ENCODE assay signal across 8 mouse cellular contexts in genomic region chr2:130635847-130636246, GRCm38 (mm10). TPM values are rescaled to one million over a fixed set of nuclear protein-coding genes. Genes with fewer than 3 reads are reported as not detected.
A peak's percentile ranks its signal among the peaks of the same experiment; 100 is the strongest.
DNase-seq lines count a peak whose midpoint lies in the region; ATAC-seq lines count a peak whose summit lies in the region.

No protein-coding gene starts in this region.

- peaks cover 72% of the 10 kb centered on the region for H3K27me3 ChIP-seq in forebrain, embryonic 12.5 days
- peaks cover 54% of the 10 kb centered on the region for H3K27me3 ChIP-seq in limb, embryonic 15.5 days

- no peak overlapping the region for H3K4me3 ChIP-seq in forebrain, embryonic 12.5 days (replicated peaks)
- peak overlapping the region; percentile 40; the same call in 1 of the 2 replicates for H3K4me3 ChIP-seq in limb, embryonic 15.5 days

- no peak overlapping the region; the same call in 1 of the 2 replicates for H3K9ac ChIP-seq in forebrain, embryonic 12.5 days
- no peak overlapping the region for H3K9ac ChIP-seq in limb, embryonic 15.5 days

- no peaks in the 10 kb centered on the region for H3K9me3 ChIP-seq in forebrain, embryonic 12.5 days
- H3K9me3 ChIP-seq in limb, embryonic 15.5 days, result no peaks in the 10 kb centered on the region

- no peak overlapping the region for H3K27ac ChIP-seq in forebrain, embryonic 12.5 days
- no peak overlapping the region for H3K27ac ChIP-seq in limb, embryonic 15.5 days

- peaks cover 40% of the 10 kb centered on the region for H3K4me1 ChIP-seq in forebrain, embryonic 12.5 days
- H3K4me1 ChIP-seq in limb, embryonic 15.5 days, result peaks cover 24% of the 10 kb centered on the region

- peak overlapping the region; percentile 59; the same call in 1 of the 2 replicates for H3K4me2 ChIP-seq in forebrain, embryonic 12.5 days
- peak overlapping the region; percentile 84 for H3K4me2 ChIP-seq in limb, embryonic 15.5 days

- no peaks in the 10 kb centered on the region for H3K36me3 ChIP-seq in forebrain, embryonic 12.5 days (replicated peaks)
- H3K36me3 ChIP-seq in limb, embryonic 15.5 days, result no peaks in the 10 kb centered on the region

- whole genome bisulfite sequencing in forebrain, embryonic 12.5 days, result 19% methylated on average over 21 of the region's 21 CpGs
- 23% methylated on average over 21 of the region's 21 CpGs for WGBS in limb, embryonic 15.5 days

- peak; percentile 24 for DNase-seq in kidney, adult 18-20 months
- DNase-seq in kidney, adult 11 months, result no peak
- DNase-seq in ZHBTc4 (ENCODE audit: low read depth, low spot score), result peak; percentile 65
- peak; percentile 70 to 81 for DNase-seq in thymus, adult 18-20 months
- DNase-seq in layer of hippocampus, adult 18-20 months (ENCODE audit: low spot score in 2 of 2), result no peak
- DNase-seq in right cerebral cortex, postnatal 36 days (ENCODE audit: low spot score in 2 of 2), result no peak

- ATAC-seq in forebrain, embryonic 12.5 days (ENCODE audit: low FRiP score), result no peak
- ATAC-seq in limb, embryonic 15.5 days (ENCODE audit: insufficient number of reproducible peaks, low FRiP score, low TSS enrichment, low read depth), result no peak

RNA-seq across cellular contexts. Expression of gene Ubox5, which starts 6.0 kb away (rescaled TPM):
- polyA plus RNA-seq in forebrain, embryonic 12.5 days (2016; fragmentation: Nextera tagmentation; extraction: Ambion mirVana), result 13.1 and 16.9 TPM in 2 replicates
- polyA plus RNA-seq in limb, embryonic 15.5 days (2015; fragmentation: Nextera tagmentation; extraction: Ambion mirVana), result 10.8 and 11.0 TPM in 2 replicates
- total RNA-seq in layer of hippocampus, adult 18-20 months (2021), result 10 to 100 TPM in 1 of 2 experiments, 1 to 10 TPM in 1; 9.3 to 11.2 TPM

RNA-seq across cellular contexts. Expression of gene Fastkd5, which starts 6.0 kb away (rescaled TPM):
- polyA plus RNA-seq in forebrain, embryonic 12.5 days (2016; fragmentation: Nextera tagmentation; extraction: Ambion mirVana), result 16.8 and 19.3 TPM in 2 replicates
- polyA plus RNA-seq in limb, embryonic 15.5 days (2015; fragmentation: Nextera tagmentation; extraction: Ambion mirVana), result 13.2 and 14.1 TPM in 2 replicates
- 10 to 100 TPM in 1 of 2 experiments, 1 to 10 TPM in 1; 9.6 to 10.4 TPM for total RNA-seq in layer of hippocampus, adult 18-20 months (2021)

RNA-seq across cellular contexts. Expression of gene Lzts3, which starts 6.8 kb away (rescaled TPM):
- polyA plus RNA-seq in forebrain, embryonic 12.5 days (2016; fragmentation: Nextera tagmentation; extraction: Ambion mirVana), result 7.2 and 7.4 TPM in 2 replicates
- 4.0 and 4.5 TPM in 2 replicates for polyA plus RNA-seq in limb, embryonic 15.5 days (2015; fragmentation: Nextera tagmentation; extraction: Ambion mirVana)
- total RNA-seq in layer of hippocampus, adult 18-20 months (2021), result 100 to 1,000 TPM; 193 to 196 TPM

RNA-seq across cellular contexts. Expression of gene Ddrgk1, which starts 28.6 kb away (rescaled TPM):
- 47.8 and 49.7 TPM in 2 replicates for polyA plus RNA-seq in forebrain, embryonic 12.5 days (2016; fragmentation: Nextera tagmentation; extraction: Ambion mirVana)
- 69.6 and 71.7 TPM in 2 replicates for polyA plus RNA-seq in limb, embryonic 15.5 days (2015; fragmentation: Nextera tagmentation; extraction: Ambion mirVana)
- 100 to 1,000 TPM in 1 of 2 experiments, 10 to 100 TPM in 1; 95.9 to 102 TPM for total RNA-seq in layer of hippocampus, adult 18-20 months (2021)

RNA-seq across cellular contexts. Expression of gene Itpa, which starts 31.6 kb away (rescaled TPM):
- polyA plus RNA-seq in forebrain, embryonic 12.5 days (2016; fragmentation: Nextera tagmentation; extraction: Ambion mirVana), result 145 and 147 TPM in 2 replicates
- polyA plus RNA-seq in limb, embryonic 15.5 days (2015; fragmentation: Nextera tagmentation; extraction: Ambion mirVana), result 90.9 and 99.1 TPM in 2 replicates
- 10 to 100 TPM; 35.9 to 36.5 TPM for total RNA-seq in layer of hippocampus, adult 18-20 months (2021)

Comparison
In these comparisons a context has a peak if more than half of its experiments do, and no peak if none do; other contexts are left out.
1. DNase-seq: peak in kidney, adult 18-20 months (single experiment), ZHBTc4 (single experiment) and thymus, adult 18-20 months (2 of 2); none in kidney, adult 11 months (single experiment), layer of hippocampus, adult 18-20 months (0 of 2) and right cerebral cortex, postnatal 36 days (0 of 2).